Mouse (Mus musculus) neural tube, postnatal 0 days (tissue): Measurements from ENCODE around the gene Hhipl2. TPM values are rescaled to one million over a fixed set of nuclear protein-coding genes. Genes with fewer than 3 reads are reported as not detected.

Experiments used
- polyA plus RNA-seq: library from polyadenylated mRNA; unstranded; fragments of >200 nt; fragmentation: Nextera tagmentation; extraction: Ambion mirVana; gene quantifications from 2 replicates; pipeline ENCODE4 v1.2.1, GENCODE M21; 2015

Hhipl2 gene
- polyA plus RNA-seq, result not detected in 2 replicates

GRCm38 (mm10) chr1:183417873-183418272 is at the start of gene Hhipl2:
Gene Hhipl2 (plus strand): TSS chr1:183418215.

GRCm38 (mm10) chr1:183369427-183370014 is 48.5 kb upstream of the Hhipl2 start, which contains the start of gene Mia3:
Gene Mia3 (minus strand): TSS chr1:183369553.

DNA sequence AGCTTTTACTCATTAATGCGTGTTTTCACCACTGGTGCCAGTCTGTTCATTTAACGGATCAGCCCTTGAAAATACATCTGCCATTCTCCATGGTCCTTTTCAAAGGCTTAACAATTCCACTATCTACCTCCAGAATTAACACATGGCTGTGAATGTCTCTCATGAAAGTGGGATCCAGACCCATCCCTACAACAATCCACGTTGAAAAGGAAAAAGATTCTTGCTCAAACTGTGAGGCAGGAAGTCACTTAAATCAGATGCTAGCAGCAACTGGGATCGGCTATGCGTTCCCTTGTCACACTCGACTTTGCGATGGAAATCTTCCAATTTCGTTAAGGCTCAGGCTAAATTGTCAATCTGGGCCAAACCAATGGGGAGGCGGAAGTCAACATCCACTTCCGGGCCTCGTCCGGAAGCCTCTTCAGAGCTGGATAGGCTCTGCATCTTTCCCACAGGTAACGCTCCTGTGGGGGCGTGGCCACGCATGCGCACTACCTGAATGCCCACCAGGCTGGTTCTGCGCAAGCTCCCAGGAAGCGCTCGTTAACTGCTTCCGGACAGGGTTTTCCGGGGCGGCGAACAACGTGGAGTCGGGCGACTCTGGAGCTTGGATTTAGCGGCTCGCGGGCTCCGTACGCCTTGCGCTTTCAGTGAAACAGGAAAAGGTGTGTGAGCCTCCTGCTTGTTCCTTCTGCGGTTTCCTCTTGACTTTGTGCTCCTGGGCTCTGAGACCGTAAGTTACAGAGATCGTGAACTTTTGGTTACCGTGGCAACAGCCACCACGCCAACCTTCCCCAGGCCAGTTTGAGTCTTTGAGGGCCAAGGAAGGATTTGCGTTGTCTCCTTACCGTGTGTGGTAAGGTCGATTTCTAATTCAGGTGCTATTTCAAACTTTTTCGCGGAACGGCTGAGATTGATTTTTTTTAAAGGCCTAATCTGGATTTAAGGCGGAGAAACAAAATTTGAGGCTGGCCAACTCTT is 29.3 kb upstream of the Hhipl2 start, which contains the start of gene Taf1a:
Taf1a (plus strand) TSS at position 556 of the 981 bp plus-strand sequence.

Other genes with a start within 250 kb of the Hhipl2 start
- 5.4 and 6.7 TPM in 2 replicates for gene Disp1, start 196.7 kb upstream of the Hhipl2 start, polyA plus RNA-seq
- gene Aida, start 121.6 kb upstream of the Hhipl2 start, polyA plus RNA-seq, result 54.1 and 59.6 TPM in 2 replicates
- gene Brox, start 120.9 kb upstream of the Hhipl2 start, polyA plus RNA-seq, result 66.7 and 67.3 TPM in 2 replicates
- gene Mia3, start 48.7 kb upstream of the Hhipl2 start, polyA plus RNA-seq, result 99.0 and 106 TPM in 2 replicates
- gene Taf1a, start 29.2 kb upstream of the Hhipl2 start, polyA plus RNA-seq, result 12.4 and 12.9 TPM in 2 replicates